Mouse (Mus musculus) intestine, embryonic 14.5 days (tissue): ENCODE results near the gene Abcc8. TPM values are rescaled to one million over a fixed set of nuclear protein-coding genes. Genes with fewer than 3 reads are reported as not detected.

Source experiments
- ATAC-seq: fragments of 200-750 bp; cut with Nextera tagmentation; replicated peaks from 2 replicates; pipeline ENCODE4 v1.8.0; 2017; ENCODE audit warnings: low read depth, moderate number of reproducible peaks, moderate TSS enrichment, moderate library complexity; ENCODE audit not compliant: low FRiP score, low TSS enrichment
- DNase-seq: peaks from one replicate; pipeline ENCODE4 v3.0.0-alpha.2; 2018; ENCODE audit warnings: low spot score
- H3K27ac ChIP-seq: fragments of 300-500 bp; sonication (generic); 2 replicates; pipeline ENCODE4 v1.5.1; 2014; ENCODE audit warnings: low read depth, mild to moderate bottlenecking, control low read depth
- H3K27me3 ChIP-seq: fragments of 300-500 bp; sonication (generic); replicated peaks from 2 replicates; pipeline ENCODE4 v1.6.1; 2014; ENCODE audit warnings: low read length, control low read depth; ENCODE audit not compliant: control insufficient read depth, insufficient read depth
- H3K36me3 ChIP-seq: fragments of 300-500 bp; sonication (generic); 2 replicates; pipeline ENCODE4 v1.6.1; 2014; ENCODE audit warnings: low read length, control low read depth; ENCODE audit not compliant: control insufficient read depth, insufficient read depth
- H3K4me1 ChIP-seq: fragments of 300-500 bp; sonication (generic); replicated peaks from 2 replicates; pipeline ENCODE4 v1.6.1; 2014; ENCODE audit warnings: low read length, control low read depth, mixed read lengths; ENCODE audit not compliant: control insufficient read depth, insufficient read depth
- H3K4me2 ChIP-seq: fragments of 300-500 bp; sonication (generic); 2 replicates; pipeline ENCODE4 v1.6.1; 2014; ENCODE audit warnings: low read length
- H3K4me3 ChIP-seq: fragments of 300-500 bp; sonication (generic); 2 replicates; pipeline ENCODE4 v1.5.1; 2014; ENCODE audit warnings: low read depth, low read length, control low read depth, mixed read lengths
- H3K9ac ChIP-seq: fragments of 300-500 bp; sonication (generic); 2 replicates; pipeline ENCODE4 v1.6.1; 2014; ENCODE audit warnings: mild to moderate bottlenecking, low read length
- H3K9me3 ChIP-seq: fragments of 300-500 bp; sonication (generic); 2 replicates; pipeline ENCODE4 v1.6.1; 2016; ENCODE audit warnings: low read length, control low read depth; ENCODE audit not compliant: control insufficient read depth
- WGBS: fragments of 180-500 bp; shearing (Covaris S2); extraction: QIAGEN DNeasy Blood & Tissue Kit; methylation state at CpG from one replicate; pipeline ENCODE4 v1.1.7; 2014; 5-methylcytosine and 5-hydroxymethylcytosine counted together
- polyA plus RNA-seq: library from polyadenylated mRNA; unstranded; fragments of >200 nt; fragmentation: Nextera tagmentation; extraction: Ambion mirVana; gene quantifications from 2 replicates; pipeline ENCODE4 v1.2.1, GENCODE M21; 2014

Gene Abcc8
- polyA plus RNA-seq, 1 experiment from 2014 or later, result 7.6 TPM

DNA sequence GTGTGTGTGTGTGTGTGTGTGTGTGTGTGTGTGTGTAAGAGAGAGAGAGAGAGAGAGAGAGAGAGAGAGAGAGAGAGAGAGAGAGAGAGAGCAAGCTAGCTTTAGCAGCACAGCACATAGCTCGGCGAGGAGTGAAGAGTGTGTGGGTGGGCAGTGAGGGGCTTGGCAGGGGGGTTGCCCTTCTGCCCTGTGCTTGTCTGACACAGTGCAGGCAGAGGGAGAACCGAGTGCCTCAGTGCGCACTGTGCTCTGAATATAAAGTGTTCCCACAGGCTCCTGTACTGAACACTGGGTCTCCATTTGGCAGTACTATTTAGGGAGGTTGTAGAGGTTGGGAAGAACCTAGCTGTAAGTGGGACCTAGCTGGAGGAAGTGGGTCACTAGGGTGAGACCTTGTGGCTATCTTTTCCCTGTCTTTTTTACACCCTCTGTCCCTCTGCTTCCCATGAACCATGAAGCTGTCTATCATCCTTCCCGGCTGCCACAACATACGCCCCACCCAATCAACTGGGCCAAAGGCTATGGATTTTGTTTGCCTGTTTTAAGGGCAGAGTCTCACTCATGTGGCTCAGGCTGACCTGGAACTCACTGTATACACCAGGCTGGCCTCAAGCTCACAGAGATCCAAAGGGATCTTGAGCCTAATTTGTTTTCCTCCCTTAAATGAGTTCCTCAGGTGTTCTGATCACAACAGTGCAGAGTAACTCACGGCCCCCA lies 50.2 kb downstream of the Abcc8 start:
- H3K36me3 ChIP-seq, result no peaks in the 10 kb centered on the region
- no peak overlapping the region for H3K27ac ChIP-seq
- no peaks in the 10 kb centered on the region for H3K27me3 ChIP-seq
- 29% methylated on average over 7 of the region's 7 CpGs for WGBS
- peaks cover 6% of the 10 kb centered on the region for H3K4me1 ChIP-seq
- H3K4me2 ChIP-seq, result no peak overlapping the region
- H3K4me3 ChIP-seq, result no peak overlapping the region
- DNase-seq, result no peak
- no peak overlapping the region for H3K9ac ChIP-seq
- no peaks in the 10 kb centered on the region for H3K9me3 ChIP-seq
- no peak for ATAC-seq

- Histone ChIP-seq H3K9me3 (no peaks in the 10 kb centered on the region), H3K4me2 (no peak overlapping the region), H3K36me3 (no peaks in the 10 kb centered on the region), H3K27ac (no peak overlapping the region), H3K4me3 (no peak overlapping the region), H3K9ac (no peak overlapping the region), H3K27me3 (no peaks in the 10 kb centered on the region), H3K4me1 (no peaks in the 10 kb centered on the region)
- ATAC-seq (no peak), DNase-seq (no peak)
- WGBS, result 36% methylated on average over 7 of the region's 7 CpGs
Measured at GRCm38 (mm10) chr7:46128196-46128595, 51.6 kb downstream of the Abcc8 start.

- 79% methylated on average over 11 of the region's 11 CpGs for WGBS
- H3K9ac ChIP-seq, result no peak overlapping the region
- DNase-seq (no peak), ATAC-seq (no peak)
- no peak overlapping the region for H3K4me3 ChIP-seq
- H3K4me2 ChIP-seq, result no peak overlapping the region
- no peaks in the 10 kb centered on the region for H3K27me3 ChIP-seq
- H3K27ac ChIP-seq, result no peak overlapping the region
- H3K4me1 ChIP-seq, result no peaks in the 10 kb centered on the region
- H3K9me3 ChIP-seq, result no peaks in the 10 kb centered on the region
- no peaks in the 10 kb centered on the region for H3K36me3 ChIP-seq
Measured at GRCm38 (mm10) chr7:46125340-46125739, 54.5 kb downstream of the Abcc8 start.

DNA sequence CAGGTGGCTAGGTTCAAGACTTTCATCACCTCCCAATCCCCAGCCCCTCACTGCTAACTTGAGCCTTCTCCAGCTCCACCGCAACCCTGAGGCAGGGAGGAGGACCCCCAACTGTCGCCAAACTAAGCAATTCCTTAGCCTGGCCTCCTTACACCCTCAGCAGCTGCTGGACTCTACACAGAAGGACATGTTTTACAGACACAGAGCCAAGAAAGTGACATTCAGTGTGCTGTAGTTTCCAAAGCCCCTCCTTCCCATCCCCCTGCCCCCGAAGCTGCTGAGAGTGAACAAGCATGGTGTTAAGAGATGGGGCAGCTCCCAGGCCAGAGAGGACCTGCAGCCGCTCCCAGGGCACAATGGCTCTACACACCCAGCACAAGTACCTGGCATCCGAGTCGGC lies 55.4 kb downstream of the Abcc8 start:
- no peak for ATAC-seq
- 60% methylated on average over 6 of the region's 6 CpGs for WGBS

DNA sequence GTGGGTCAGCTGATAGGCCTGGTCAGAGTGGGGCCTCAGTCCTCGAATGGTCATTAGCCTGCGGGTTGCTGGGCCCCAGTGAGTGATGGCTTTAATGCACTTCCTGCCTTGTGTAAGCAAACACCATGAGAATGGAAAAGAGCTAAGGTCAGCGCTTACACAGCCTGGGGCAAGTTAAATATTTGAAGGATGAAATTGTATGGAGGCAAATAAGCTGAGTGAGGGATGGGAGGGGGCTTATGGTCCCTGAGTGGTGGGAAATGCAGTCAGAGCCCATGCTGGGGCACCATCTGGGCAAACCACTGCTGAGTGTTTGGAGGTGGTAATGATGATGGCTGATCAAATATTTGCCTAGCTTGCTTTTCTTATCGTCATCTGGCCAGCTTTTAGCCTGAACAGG lies 56.9 kb downstream of the Abcc8 start:
- Histone ChIP-seq H3K36me3 (no peaks in the 10 kb centered on the region), H3K9ac (no peak overlapping the region), H3K9me3 (no peaks in the 10 kb centered on the region), H3K4me1 (no peaks in the 10 kb centered on the region), H3K27me3 (no peaks in the 10 kb centered on the region), H3K4me3 (no peak overlapping the region), H3K4me2 (no peak overlapping the region), H3K27ac (no peak overlapping the region)
- 15% methylated on average over 4 of the region's 4 CpGs for WGBS
- ATAC-seq (peak; percentile 70), DNase-seq (no peak)

More for the DNA sequence above, 55.4 kb downstream of the Abcc8 start:
- Histone ChIP-seq H3K27ac (no peak overlapping the region), H3K9ac (no peak overlapping the region), H3K27me3 (no peaks in the 10 kb centered on the region), H3K36me3 (no peaks in the 10 kb centered on the region), H3K4me2 (no peak overlapping the region), H3K4me3 (no peak overlapping the region), H3K9me3 (no peaks in the 10 kb centered on the region), H3K4me1 (no peaks in the 10 kb centered on the region)
- no peak for DNase-seq

DNA sequence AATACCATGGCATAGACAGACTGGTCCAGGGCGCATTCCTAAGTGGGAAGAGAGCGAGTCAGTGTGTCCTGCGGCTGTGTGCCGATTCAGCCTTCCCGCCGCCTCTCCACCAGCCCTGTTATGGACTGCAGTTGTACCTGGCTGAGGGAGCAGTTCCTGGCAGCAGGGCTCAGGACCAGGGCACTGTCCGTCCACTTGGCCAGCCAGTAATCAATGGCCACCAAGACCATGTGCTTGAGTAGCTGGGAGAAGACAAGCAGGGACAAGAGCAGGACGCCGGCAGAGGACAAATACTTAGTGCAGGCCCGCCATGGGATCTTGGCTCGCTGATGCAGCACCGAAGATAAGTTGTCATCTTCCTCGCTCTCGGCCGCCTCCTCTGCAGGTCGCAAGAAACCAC lies 62.8 kb downstream of the Abcc8 start:
- Histone ChIP-seq H3K27me3 (no peaks in the 10 kb centered on the region), H3K4me3 (no peak overlapping the region), H3K9ac (no peak overlapping the region), H3K4me1 (no peaks in the 10 kb centered on the region), H3K36me3 (no peaks in the 10 kb centered on the region), H3K4me2 (no peak overlapping the region), H3K27ac (no peak overlapping the region), H3K9me3 (no peaks in the 10 kb centered on the region)
- ATAC-seq (no peak), DNase-seq (no peak)
- 93% methylated on average over 16 of the region's 16 CpGs for WGBS

GRCm38 (mm10) chr7:46116118-46116581 lies 63.7 kb downstream of the Abcc8 start:
- no peak for ATAC-seq
- Histone ChIP-seq H3K4me2 (no peak overlapping the region), H3K4me1 (no peaks in the 10 kb centered on the region), H3K9ac (no peak overlapping the region), H3K9me3 (no peaks in the 10 kb centered on the region), H3K27me3 (no peaks in the 10 kb centered on the region), H3K4me3 (no peak overlapping the region), H3K36me3 (no peaks in the 10 kb centered on the region), H3K27ac (no peak overlapping the region)
- 51% methylated on average over 10 of the region's 10 CpGs for WGBS
- DNase-seq, result no peak

DNA sequence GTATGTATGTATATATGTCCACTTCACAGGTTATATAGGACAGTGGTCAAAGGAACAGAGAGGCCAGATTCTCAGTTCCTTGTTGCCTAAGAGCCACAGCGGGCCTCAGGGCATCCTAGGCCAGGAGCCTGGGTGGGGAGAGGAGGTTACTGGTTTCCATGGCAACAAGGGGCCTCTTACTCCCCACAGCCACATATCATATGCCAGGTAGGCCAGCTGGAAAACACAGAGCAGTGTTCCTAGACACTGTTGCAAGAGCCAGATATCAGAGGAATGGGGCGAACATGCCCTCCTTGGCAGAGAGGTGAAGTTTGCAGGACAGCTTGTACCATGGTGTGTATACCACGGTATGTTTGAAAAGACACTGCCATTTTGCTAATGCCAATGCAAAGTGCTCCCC lies 66.4 kb downstream of the Abcc8 start:
- no peaks in the 10 kb centered on the region for H3K36me3 ChIP-seq
- no peak for DNase-seq
- WGBS, result 56% methylated on average over 3 of the region's 3 CpGs
- no peak overlapping the region for H3K4me2 ChIP-seq
- H3K9me3 ChIP-seq, result no peaks in the 10 kb centered on the region
- no peak overlapping the region for H3K9ac ChIP-seq
- no peak overlapping the region for H3K27ac ChIP-seq
- H3K4me3 ChIP-seq, result no peak overlapping the region
- H3K27me3 ChIP-seq, result no peaks in the 10 kb centered on the region
- ATAC-seq, result no peak
- H3K4me1 ChIP-seq, result no peaks in the 10 kb centered on the region

- no peaks in the 10 kb centered on the region for H3K4me1 ChIP-seq
- no peak for ATAC-seq
- no peaks in the 10 kb centered on the region for H3K27me3 ChIP-seq
- H3K4me3 ChIP-seq, result no peak overlapping the region
- no peak overlapping the region for H3K9ac ChIP-seq
- DNase-seq, result no peak
- no peak overlapping the region for H3K27ac ChIP-seq
- 79% methylated on average over 6 of the region's 6 CpGs for WGBS
- H3K9me3 ChIP-seq, result no peaks in the 10 kb centered on the region
- H3K4me2 ChIP-seq, result no peak overlapping the region
- no peaks in the 10 kb centered on the region for H3K36me3 ChIP-seq
Measured at GRCm38 (mm10) chr7:46111938-46112337, 67.9 kb downstream of the Abcc8 start.
